Mouse (Mus musculus): ENCODE results near the gene Recql. TPM values are rescaled to one million over a fixed set of nuclear protein-coding genes. Genes with fewer than 3 reads are reported as not detected.

The Recql gene
- 11.6 and 14.3 TPM in 2 replicates for polyA plus RNA-seq (2015; fragmentation: Nextera tagmentation; extraction: Ambion mirVana)

DNA sequence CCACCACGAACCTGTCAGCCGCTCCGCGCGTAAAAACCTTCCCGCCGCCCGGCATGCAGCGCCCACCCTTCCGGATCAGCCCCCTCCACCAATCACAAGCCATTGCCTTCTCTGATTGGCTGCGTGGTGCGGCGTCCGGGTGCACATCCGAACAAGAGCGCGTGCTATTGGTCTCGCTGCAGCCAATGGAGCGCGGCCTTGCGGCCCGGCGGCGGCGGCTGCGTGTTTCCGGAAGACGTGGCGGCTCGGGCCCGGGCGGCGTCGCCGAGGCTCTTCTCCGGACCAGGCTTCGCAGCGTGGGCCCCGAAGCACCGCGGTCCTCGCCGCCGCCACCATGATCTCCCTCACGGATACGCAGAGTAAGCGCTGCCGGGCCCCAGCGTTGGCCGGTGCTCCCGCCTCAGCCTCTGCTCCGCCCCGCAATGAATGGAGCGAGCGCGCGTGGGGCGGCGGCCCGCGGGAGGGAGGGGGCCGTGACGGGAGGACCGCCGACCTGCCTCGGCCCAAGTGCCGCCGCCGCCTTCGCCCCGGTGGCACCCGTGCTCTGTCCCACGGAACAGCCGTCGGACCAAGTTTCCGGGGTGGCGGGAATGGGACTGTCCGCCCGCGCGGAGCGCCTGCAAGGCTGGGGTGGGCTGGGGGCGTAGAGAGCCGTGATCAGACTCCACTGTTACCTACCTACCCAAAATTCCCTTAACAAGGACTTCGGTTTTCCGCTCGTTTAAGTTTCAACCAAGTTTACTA, at the start of gene Recql, which contains the start of gene Golt1b:
TSS of gene Recql (minus strand) at position 77 of the 744 bp plus-strand sequence.
TSS of gene Golt1b (plus strand) at position 211 of the 744 bp plus-strand sequence.

DNA sequence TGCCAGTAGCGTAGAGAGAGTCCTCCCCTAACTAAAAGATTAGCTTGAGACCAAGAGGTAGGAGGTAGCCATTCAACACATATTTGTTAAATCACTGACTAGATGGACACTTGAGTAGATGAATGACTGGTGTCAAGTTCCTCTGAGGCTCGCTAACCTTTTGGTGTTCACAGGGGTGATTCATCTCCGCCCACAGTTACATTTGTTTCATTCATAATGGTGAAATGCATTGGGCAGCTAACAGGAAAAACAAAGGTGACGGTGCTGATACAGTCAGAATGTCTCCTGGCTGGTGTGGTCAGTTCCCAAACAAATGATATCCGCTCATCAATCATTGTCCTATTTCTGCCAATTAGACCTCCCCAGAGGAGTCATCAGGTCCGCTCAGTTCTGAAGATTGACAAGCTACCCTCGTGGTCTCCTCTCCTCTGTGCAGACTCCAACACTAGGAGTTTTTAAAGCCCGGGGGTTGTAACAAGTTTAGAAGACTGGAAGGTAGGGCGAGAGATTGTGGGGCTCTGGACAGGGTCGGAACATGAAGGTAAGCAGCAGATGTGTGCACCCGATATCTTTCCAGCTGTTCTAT, 26.1 kb upstream of the Recql start, which contains the start of gene Spx:
TSS of gene Spx (plus strand) at position 536 of the 586 bp plus-strand sequence.

DNA sequence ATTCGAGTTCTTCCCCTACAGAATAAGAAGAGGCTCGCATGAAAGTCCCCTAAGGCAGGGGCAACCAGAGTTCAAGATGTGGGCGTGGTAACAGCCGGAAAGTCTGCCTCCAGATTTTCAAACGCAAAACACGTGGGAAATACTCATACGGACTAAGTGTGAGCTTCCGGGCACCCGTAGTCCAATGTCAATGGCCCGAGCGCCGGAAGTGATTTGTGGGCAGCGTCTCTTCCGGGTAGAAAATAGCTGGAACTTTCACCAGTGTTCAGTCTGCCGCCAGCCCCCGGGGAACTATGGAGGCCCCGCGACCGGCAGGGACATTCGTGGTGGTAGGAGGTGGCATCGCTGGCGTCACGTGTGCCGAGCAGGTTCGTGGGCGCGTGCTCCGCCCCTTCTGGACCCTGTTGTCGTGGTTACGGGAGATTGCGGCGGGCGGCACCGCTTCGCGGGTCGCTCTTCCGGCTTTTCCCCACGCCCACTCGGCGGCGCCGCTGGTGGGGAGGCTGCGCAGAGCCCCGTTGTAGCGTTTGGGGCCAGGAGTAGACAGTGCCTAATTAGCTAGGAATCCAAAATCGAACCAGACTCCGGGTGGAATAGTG, 41.3 kb downstream of the Recql start, which contains the start of gene Pyroxd1:
TSS of gene Pyroxd1 (plus strand) at position 215 of the 599 bp plus-strand sequence.

DNA sequence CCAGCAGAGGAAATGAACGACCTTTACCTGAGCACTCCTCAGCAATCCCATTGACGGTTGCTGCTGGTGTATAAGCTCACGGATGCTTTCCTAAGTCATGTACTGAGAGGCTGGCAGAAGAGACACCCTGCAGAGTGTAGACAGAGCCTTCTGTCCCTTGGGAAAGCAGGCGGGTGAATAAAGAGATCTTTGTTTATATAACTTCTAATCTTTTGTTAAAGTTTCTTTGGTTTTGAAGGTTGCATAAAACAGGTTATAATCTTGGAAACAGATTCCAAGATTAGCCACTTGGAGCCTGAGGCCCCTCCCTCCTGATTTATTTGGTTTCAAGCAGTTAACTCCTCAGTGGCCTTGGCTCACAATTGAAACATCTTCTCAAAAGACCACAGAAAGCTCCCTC, 64.0 kb downstream of the Recql start, which contains the start of gene Slco1a5:
TSS of gene Slco1a5 (minus strand) at position 101 of the 400 bp plus-strand sequence.

Other genes starting within 250 kb of the Recql start
- gene Slco1a6, start 178.6 kb downstream of the Recql start, polyA plus RNA-seq (2015; fragmentation: Nextera tagmentation; extraction: Ambion mirVana) = not detected in 2 replicates
- not detected in 2 replicates for gene Iapp, start 88.7 kb downstream of the Recql start, polyA plus RNA-seq (2015; fragmentation: Nextera tagmentation; extraction: Ambion mirVana)
- gene Slco1a5, start 64.1 kb downstream of the Recql start, polyA plus RNA-seq (2015; fragmentation: Nextera tagmentation; extraction: Ambion mirVana) = not detected in 2 replicates
- 11.4 and 12.5 TPM in 2 replicates for gene Pyroxd1, start 41.4 kb downstream of the Recql start, polyA plus RNA-seq (2015; fragmentation: Nextera tagmentation; extraction: Ambion mirVana)
- 65.8 and 80.7 TPM in 2 replicates for gene Golt1b, start 134 bp upstream of the Recql start, polyA plus RNA-seq (2015; fragmentation: Nextera tagmentation; extraction: Ambion mirVana)
- 0.29 TPM in 1 of 2 replicates, not detected in the other for gene Spx, start 26.4 kb upstream of the Recql start, polyA plus RNA-seq (2015; fragmentation: Nextera tagmentation; extraction: Ambion mirVana)
- gene Gys2, start 86.0 kb upstream of the Recql start, polyA plus RNA-seq (2015; fragmentation: Nextera tagmentation; extraction: Ambion mirVana) = 0.05 and 0.06 TPM in 2 replicates
- 293 and 296 TPM in 2 replicates for gene Ldhb, start 120.9 kb upstream of the Recql start, polyA plus RNA-seq (2015; fragmentation: Nextera tagmentation; extraction: Ambion mirVana)
- gene Kcnj8, start 184.5 kb upstream of the Recql start, polyA plus RNA-seq (2015; fragmentation: Nextera tagmentation; extraction: Ambion mirVana) = 16.4 and 17.6 TPM in 2 replicates

Measured in urinary bladder, postnatal 0 days (tissue).